Mouse (Mus musculus) spleen, adult 2 months (tissue): ENCODE data around the gene Fmo6.

Source experiments
- CTCF ChIP-seq: fragments of 200-500 bp; IDR thresholded peaks from 2 replicates; pipeline ENCODE4 v1.5.1; 2011; ENCODE audit warnings: mild to moderate bottlenecking, inconsistent platforms; ENCODE audit not compliant: insufficient read depth, insufficient read length, insufficient replicate concordance; ENCODE audit errors: extremely low read depth
- POLR2A ChIP-seq: fragments of 200-500 bp; IDR thresholded peaks from 2 replicates; pipeline ENCODE4 v1.6.1; 2011; ENCODE audit warnings: low read depth, low read length, inconsistent platforms

GRCm38 (mm10) chr1:162871701-162872311, 65.5 kb downstream of the Fmo6 start:
- TF ChIP-seq CTCF (no peak), POLR2A (no peak)
